Mouse (Mus musculus) liver, embryonic 14.5 days (tissue): ENCODE data around the gene Hoxb5.

Experiments
- CTCF ChIP-seq: IDR thresholded peaks from 2 replicates; pipeline ENCODE4 v1.5.1; 2016; ENCODE audit warnings: antibody characterized with exemption, low read depth, control low read depth
- EP300 ChIP-seq: IDR thresholded peaks from 2 replicates; pipeline ENCODE4 v1.6.1; 2016; ENCODE audit warnings: antibody characterized with exemption, low read depth

DNA sequence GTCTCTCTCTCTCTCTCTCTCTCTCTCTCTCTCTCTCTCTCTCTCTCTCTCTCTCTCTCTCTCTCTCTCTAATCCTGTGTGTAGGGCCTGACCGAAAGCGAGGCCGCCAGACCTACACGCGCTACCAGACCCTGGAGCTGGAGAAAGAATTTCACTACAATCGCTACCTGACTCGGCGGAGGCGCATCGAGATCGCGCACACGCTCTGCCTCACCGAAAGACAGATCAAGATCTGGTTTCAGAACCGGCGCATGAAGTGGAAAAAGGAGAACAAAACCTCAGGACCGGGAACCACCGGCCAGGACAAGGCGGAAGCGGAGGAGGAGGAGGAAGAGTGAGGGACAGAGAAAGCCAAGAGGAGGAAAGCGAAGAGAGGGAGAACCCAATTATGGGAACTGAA, 13.8 kb upstream of the Hoxb5 start:
- no peak for TF ChIP-seq CTCF
- no peak for TF ChIP-seq EP300
